Mouse (Mus musculus) brain, adult 2 months (tissue): ENCODE data around the gene Gpank1.
A peak's percentile ranks its signal among the peaks of the same experiment; 100 is the strongest.

Source experiments
- DNase-seq: peaks from one replicate; pipeline ENCODE4 v3.0.0; 2011; ENCODE audit warnings: low read depth, low spot score

Gene Gpank1

GRCm38 (mm10) chr17:35158850-35159593, 37.8 kb downstream of the Gpank1 start:
- DNase-seq: no peak

GRCm38 (mm10) chr17:35159638-35160037, 38.4 kb downstream of the Gpank1 start:
- no peak for DNase-seq

GRCm38 (mm10) chr17:35161421-35161820, 40.2 kb downstream of the Gpank1 start:
- DNase-seq: no peak

- DNase-seq: no peak
Measured at GRCm38 (mm10) chr17:35162121-35162520, 40.9 kb downstream of the Gpank1 start.

- DNase-seq: no peak
Measured at GRCm38 (mm10) chr17:35162730-35163129, 41.5 kb downstream of the Gpank1 start.

- DNase-seq: no peak
Measured at GRCm38 (mm10) chr17:35163326-35164081, 42.2 kb downstream of the Gpank1 start.

- DNase-seq: no peak
Measured at GRCm38 (mm10) chr17:35164218-35164567, 42.9 kb downstream of the Gpank1 start.

- peak; percentile 100 for DNase-seq
Measured at GRCm38 (mm10) chr17:35164568-35165450, 43.6 kb downstream of the Gpank1 start, which contains the start of gene Prrc2a. Gene Prrc2a, minus strand, starts transcription at chr17:35164897.

GRCm38 (mm10) chr17:35165451-35166155, 44.3 kb downstream of the Gpank1 start:
- no peak for DNase-seq

GRCm38 (mm10) chr17:35166352-35167035, 45.2 kb downstream of the Gpank1 start:
- peak; percentile 90 for DNase-seq

- DNase-seq: peak; percentile 60
Measured at GRCm38 (mm10) chr17:35167794-35168193, 46.5 kb downstream of the Gpank1 start.

- peak; percentile 88 for DNase-seq
Measured at GRCm38 (mm10) chr17:35168541-35169207, 47.4 kb downstream of the Gpank1 start.

GRCm38 (mm10) chr17:35172445-35173234, 51.4 kb downstream of the Gpank1 start:
- peak; percentile 84 for DNase-seq

GRCm38 (mm10) chr17:35173329-35173728, 52.1 kb downstream of the Gpank1 start:
- DNase-seq: no peak
